Mouse (Mus musculus): ENCODE data around the gene Rfx8.

The Rfx8 gene

DNA sequence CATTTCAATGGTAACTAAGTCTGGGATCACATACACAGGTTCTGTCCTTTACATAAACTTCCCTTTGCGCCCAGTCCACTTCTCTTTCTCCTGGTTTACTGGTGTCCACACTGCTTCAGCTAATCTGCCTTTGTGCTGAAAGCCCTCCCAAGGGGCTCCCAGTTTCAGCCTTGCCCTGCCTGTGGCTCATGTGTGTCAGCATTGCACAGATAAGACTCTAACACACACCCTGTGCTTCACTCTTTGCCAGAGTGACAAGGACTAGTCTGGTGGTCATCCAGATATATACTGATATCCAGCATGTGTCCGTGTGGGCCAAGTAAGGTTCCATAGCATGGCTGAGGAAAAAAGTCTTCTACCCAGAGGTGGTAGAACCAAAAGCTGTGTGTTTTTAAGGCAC lies 14.7 kb upstream of the Rfx8 start:
- no peak for DNase-seq (ENCODE audit: inconsistent age in 2 of 2, low spot score in 1 of 2)

DNA sequence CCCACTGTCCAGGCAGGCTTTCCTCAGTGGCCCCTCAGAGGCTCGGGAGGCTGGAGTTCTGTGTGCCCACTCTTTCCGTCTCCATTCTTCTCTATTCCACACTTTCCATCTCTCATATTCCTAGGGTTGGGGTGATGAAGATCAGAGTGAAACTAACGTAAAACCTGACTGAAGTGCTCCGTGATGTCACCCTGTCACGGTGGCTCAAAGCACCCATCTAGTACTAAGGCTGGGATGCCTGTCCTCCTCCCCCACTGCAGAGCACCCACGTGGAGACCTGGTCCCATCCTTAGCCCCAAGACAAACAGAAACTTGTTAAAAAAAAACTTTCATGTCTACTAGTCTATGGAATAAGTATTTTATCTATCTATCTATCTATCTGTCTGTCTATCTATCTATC lies 14.1 kb upstream of the Rfx8 start:
- peak in 1 of 2 experiments; percentile 16 for DNase-seq (ENCODE audit: inconsistent age in 2 of 2, low spot score in 1 of 2)

DNA sequence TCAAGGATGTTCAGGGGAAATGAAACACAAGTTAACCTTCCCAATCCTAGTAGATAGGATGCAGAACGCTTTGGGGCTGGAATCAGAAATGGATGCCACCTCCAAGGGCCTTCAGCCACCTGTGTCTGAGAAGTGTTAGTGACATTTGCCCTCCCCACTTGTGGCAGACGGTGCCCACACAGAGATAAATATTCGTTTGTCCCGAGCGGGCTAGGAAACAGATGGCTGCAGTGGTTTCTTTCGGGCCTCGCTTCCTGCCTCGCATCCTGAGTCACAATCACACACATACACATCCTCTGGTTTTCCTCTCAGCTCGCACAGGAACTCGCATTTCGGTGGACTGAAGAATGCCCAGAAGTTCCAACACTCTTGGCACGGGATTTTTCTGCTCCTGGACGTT lies 13.5 kb upstream of the Rfx8 start:
- DNase-seq (ENCODE audit: inconsistent age in 2 of 2, low spot score in 1 of 2) = peak; percentile 31 to 52

DNA sequence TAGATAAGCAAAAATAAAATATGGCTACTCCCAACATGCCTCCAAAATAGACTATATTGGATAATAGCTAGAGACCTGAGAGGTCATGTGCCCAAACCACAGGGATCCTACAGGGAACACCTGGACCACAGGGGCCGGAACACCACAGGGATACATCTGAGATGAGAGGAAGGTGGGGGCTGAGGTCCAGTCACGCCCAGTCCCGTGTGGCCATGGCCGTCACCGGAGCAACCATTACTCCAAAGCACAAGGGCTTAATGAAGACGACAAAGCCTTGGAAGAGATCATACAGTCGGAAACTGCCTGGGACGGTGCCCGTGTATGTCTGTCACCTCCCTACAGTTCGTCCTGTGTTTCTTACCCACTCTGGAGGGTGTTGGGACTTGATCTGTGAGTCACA lies 13.1 kb upstream of the Rfx8 start:
- peak in 1 of 2 experiments; percentile 28 for DNase-seq (ENCODE audit: inconsistent age in 2 of 2, low spot score in 1 of 2)

DNA sequence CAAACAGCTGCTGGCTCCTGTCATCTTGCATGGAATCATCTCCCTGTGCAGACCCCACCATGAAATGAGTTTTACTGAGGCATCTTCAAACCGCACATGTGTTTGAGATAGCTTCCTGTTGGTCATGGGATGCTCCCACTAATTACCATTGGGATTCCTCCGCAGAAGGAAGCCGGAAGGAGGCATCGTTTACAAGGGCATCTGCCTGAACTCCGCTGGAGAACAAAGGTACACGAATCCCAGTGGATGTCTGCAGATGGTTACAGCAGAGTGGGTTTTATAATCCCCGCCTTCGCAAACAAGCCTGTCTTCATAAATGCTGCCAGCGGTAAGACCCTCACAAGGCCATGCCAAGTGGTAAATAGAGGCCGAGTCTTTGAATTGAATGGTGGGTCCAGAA lies 11.3 kb upstream of the Rfx8 start:
- DNase-seq (ENCODE audit: inconsistent age in 2 of 2, low spot score in 1 of 2) = peak; percentile 2 to 15

DNA sequence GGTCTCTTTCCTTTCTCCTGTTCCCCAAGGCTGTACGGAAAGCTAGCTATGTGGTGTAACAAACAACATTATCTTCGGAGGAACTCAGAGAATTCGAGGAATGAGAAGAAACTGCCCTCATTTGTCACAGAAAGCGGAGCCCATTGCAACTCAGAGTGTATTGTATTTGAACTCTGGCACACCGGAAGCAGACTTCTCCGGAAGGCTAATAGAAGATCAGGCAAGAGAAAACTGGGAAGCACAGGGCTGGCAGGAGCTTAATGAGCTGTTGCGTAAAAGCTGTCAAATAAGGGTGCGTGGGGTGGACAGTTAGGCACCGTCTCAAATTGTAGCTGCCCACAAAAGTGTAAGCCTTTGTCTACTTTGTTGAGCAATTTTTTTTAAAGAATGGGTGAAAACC lies 10.7 kb upstream of the Rfx8 start:
- DNase-seq (ENCODE audit: inconsistent age in 2 of 2, low spot score in 1 of 2) = peak; percentile 32 to 59

DNA sequence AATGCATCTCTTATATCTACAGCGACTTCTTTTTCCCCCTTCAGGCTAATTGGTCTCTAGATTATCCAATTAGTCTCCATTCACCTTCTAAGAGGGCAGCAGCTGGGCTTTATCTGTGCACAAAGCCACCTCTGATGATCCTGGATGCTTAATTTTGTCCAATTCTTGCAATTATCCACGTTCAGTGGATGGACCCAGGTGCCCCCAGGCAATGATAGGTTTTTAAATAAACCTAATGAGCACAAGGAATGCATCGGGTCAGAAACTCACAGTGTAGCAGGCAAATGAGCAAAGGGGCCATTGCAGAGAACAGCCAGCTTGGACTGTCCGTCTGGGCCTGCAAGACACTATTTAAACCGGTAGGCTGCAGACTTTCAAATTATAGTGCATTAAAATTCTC lies 10.1 kb upstream of the Rfx8 start:
- DNase-seq (ENCODE audit: inconsistent age in 2 of 2, low spot score in 1 of 2) = peak; percentile 4 to 28

DNA sequence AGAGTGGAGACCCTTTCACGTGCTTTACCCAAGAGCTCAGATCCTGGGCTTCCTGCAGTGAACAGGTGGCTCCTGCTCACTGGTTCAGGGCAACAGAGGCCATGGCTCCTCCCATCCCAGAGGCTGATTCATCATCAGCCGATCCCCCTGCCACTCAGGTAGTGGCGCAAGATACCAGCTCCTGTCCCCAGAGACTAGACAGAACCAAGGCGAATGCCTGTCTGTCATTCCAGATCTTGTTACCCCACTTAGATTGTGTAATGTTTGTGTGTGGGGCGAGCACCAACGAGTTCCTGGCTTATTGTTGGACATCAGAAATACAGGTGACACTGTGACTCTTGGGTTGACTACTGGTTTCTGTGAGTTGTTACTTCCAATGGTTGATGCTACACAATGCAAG lies 9.1 kb upstream of the Rfx8 start:
- peak; percentile 3 to 13 for DNase-seq (ENCODE audit: inconsistent age in 2 of 2, low spot score in 1 of 2)

DNA sequence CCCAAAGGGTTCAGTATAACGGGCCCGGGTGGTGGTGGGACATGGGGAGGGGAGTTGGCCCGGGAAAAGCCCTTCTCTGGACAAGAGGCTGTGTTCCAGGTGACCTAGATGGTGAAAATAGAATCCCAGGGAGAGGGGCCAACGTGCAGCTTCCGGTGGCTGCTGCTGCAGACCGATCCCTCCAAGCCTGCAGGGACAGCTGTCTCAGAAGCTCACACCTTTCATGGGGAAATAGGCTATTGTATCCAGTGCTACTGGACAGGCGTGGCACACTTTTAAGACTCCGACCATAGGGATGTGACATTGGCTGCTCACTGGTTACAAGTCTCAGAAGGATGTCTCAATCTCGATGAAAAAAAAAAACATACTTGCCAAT lies 542 bp upstream of the Rfx8 start:
- DNase-seq (ENCODE audit: inconsistent age in 2 of 2, low spot score in 1 of 2) = peak; percentile 13 to 36

DNA sequence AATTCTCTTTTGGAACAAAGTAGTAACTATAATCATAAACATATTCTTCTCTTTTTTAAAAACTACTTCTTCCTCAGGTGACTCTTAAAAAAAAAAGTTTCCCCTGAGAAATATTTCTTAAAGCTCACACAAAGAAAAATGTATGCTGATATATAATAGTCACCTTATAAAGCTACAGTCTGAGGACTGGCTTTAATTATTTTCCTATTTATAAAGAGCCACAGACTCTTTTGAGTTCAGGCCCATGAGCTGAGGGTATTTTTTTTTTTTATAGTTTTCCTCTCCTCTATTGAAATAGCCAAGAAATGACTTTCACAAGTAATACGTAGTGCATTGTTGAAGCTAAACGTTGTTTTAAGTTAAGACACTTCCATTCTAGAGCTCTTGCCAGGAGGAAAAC lies 611 bp downstream of the Rfx8 start:
- DNase-seq (ENCODE audit: inconsistent age in 2 of 2, low spot score in 1 of 2) = no peak

DNA sequence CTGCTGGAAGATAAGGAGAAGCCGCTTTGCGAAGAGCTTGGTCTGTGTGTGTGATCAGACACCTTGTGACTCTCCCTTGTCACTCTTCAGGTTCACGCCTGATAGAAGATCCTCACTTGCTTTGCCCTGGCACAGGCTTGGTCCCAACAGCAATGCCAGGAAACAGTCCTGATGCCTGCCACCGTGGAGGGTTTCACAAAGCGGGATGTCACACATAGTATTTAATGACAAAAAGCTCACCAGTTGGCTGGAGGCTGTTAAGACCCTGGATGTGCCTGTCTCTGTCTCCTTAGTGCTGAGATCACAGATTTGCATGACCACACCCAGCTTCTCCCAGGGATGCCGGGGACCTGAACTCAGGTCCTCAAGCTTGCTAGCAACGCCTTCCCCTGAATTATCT lies 5.2 kb downstream of the Rfx8 start:
- peak in 1 of 2 experiments; percentile 14 for DNase-seq (ENCODE audit: inconsistent age in 2 of 2, low spot score in 1 of 2)

DNA sequence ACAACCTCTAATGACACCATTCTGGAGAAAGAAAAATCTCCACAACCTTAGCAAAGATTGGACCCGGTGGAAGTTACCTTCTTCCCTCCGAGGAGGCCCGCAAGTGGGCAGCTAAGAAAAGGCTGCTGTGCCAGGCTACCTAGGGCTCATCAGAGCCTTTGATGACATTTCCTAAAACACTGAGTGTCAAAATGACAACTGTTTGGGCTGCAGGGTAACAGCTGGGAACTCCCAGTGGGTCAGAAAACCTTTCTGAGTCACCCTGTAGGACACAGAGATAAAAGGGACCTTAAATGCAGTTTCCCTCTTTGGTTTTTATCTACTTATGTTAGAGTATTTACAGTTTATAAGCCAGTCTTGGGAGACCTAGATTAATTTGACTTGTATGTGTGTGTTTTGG lies 6.1 kb downstream of the Rfx8 start:
- peak; percentile 2 to 22 for DNase-seq (ENCODE audit: inconsistent age in 2 of 2, low spot score in 1 of 2)

DNA sequence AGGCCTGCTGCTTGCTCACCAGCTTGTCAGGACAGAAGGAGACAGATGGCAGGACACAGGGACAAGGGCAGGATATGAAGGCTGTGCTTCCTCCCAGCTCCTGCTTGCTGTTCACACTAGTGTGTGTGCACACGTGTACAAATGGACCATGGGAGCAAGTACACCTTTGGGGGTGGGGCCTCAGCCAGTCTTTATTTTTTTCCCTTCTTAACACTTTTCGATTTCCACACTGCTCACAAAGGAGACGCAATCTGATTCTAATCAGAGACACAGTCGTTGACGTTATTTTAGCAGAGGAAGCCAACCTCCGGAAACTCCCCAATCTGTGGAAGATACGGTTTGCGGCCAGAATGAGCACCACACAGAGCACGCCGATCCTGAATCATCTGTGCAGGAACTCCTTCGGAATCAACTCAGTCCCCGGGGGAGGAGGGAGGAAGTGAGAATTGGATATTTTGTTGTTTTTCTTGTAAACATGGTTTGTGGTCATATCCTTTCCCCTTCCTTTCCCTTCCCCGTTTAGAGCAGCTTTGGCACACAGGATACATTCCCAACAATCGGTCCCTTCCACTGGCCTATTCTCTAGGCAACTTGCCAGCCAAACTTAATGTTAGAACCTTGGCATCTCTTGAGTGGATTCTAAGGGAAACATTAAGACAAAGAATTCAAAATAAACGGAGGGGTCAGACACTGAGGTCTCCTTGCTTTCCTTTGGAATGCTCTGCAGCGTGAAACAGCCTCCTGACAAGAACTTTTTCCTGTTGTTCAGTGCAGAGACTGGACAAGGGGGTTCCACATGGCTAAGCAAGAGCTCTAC lies 6.7 kb downstream of the Rfx8 start:
- peak; percentile 58 to 82 for DNase-seq (ENCODE audit: inconsistent age in 2 of 2, low spot score in 1 of 2)

DNA sequence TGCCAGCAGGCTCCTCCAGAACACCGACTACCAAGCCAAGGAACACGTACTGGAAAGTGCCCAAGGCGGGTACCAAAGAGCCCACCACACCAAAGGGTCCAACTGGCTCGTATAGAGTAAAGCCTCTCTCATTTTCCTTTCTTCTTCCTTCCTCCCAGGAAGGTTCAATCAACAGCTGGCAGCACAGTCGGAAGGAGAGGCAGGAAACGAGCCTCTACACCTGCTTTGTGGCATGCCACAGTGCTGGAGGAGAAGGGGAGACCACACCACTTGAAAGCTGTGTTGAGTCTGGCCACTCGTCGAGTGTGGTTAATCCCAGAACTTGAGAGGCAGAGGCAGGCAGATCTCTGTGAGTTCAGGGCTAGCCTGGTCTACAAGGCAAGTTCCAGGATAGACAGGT lies 7.5 kb downstream of the Rfx8 start:
- DNase-seq (ENCODE audit: inconsistent age in 2 of 2, low spot score in 1 of 2) = peak in 1 of 2 experiments; percentile 15

DNA sequence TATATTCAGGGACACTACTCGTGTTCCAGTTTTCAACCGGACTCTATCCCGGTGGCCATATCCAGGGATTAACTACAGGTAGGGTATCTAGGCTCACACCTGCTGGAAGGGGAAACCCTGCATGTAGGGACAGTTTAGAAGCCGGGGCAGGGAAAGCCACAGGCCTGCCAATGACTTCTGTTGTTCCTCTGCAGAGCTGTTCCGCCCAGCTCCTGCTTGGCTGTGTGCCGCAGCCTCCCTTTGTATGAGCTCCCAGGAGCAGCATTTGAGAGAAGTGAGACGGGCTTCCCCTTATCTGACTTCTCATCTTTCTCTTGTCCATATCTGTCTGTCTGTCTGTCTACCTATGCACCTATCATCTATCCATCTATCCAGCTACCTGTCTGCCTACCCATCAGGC lies 8.5 kb downstream of the Rfx8 start:
- DNase-seq (ENCODE audit: inconsistent age in 2 of 2, low spot score in 1 of 2) = peak; percentile 37 to 60

DNA sequence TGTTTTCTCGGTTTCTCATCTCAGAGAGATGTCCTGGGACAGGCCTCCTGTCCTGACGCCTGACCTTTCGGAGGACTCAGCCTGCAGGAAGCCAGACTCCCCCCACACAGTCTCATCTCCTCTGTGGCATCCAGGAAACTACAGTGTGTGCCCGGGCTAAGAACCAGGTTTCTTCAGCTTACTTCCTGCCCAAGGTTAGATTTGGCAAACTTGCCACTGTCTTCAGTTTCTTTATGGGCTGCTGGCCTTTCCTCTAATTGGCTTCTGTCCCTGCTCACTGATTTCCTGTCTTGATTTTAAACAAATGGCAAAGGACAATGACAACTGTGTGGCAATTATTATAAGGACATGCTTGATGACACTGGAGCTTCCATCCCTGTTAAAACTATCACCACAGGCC lies 10.2 kb downstream of the Rfx8 start:
- DNase-seq (ENCODE audit: inconsistent age in 2 of 2, low spot score in 1 of 2) = peak; percentile 45 to 65

DNA sequence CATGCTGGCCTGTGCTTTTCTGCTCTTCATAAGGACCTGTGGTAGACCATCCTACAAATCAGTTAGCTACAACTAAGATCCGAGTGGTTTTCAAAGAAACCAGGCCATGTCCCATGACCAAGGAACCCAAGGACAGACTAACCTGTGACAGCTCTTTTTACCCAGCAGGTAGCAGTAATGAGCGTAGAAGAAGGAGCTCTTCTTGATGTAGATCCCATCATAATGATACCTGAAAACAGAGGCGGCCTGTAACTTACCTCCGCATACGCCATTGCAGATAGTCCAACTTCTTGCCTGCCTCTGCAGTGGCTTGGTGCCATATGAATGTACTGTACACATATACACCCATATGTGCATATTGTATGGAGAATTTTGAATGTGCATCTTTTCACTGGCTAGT lies 10.8 kb downstream of the Rfx8 start:
- DNase-seq (ENCODE audit: inconsistent age in 2 of 2, low spot score in 1 of 2) = peak; percentile 1 to 18

DNA sequence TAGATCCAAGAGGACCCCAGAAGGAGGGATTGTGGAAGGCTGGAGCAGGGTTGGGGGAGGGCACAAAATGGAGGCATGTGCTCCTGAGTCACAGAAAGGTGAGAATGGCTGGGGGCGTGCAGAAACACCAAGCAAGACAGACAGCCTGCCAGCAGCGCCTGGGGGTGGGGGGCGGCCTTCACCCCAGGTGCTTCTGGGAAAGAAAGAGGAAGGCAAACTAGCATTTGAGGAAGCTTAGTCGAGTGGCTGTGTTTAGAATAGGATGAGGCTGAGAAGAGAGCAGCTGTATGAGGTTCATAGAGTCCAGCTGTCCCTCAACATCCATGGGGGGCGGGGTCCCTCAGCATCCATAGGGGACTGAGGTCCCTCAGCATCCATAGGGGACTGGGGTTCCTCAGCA lies 12.0 kb downstream of the Rfx8 start:
- peak; percentile 2 to 18 for DNase-seq (ENCODE audit: inconsistent age in 2 of 2, low spot score in 1 of 2)

DNA sequence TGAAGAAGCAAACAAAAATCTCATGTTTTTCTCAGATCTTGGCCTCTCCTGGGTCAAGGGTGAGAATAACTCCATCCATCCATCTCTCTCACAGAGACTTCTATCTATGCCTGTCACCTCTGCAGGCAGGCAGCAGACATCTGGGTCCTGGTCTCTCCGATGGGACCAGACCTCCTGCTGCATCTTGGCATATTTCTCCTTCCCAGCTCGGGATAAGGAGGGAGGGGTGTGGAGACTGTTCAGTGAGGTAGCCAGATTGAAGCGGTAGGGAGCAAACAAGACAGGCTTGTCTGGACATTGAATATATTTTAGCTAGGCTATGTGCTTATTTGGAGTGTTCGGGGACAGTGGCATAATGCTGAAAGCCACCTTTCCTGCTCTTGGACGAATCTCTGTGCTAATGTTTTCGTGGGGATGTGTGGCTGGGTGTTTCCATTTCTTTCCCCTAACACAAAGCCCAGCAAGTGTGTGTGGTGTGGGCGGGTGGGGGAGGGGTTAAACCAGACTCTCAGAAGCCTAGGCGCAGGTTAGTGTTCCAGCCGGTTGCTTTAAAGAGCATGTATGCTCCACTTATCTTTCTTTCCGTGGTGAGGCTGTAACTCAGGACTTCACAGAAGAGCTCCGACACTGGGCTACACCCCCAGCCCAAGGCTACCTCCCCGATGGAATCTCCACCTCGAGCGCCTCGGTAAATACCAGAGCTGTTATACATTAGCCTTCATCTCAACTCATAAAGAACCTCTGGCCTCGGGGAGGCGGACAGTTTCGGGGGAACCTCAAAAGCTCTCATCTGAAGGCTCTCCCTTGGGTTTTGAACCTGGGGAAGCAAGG lies 18.4 kb downstream of the Rfx8 start:
- peak; percentile 2 to 14 for DNase-seq (ENCODE audit: inconsistent age in 2 of 2, low spot score in 1 of 2)

DNA sequence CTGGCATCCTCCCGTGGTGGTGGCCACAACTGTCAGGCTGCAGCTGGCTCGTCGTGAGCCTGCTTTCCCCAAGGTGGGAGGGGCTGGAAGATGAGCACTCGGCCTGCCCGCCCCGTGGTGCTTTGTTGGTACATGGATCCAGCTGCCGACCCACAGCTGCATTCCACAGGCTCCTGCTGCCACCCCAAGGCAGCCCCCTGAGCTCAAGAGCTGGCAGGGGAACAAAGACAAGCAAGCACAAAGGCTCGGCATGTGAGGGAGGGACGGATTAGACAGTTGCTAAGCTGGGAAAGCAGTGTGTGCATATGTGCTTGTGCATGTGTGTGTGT lies 19.6 kb downstream of the Rfx8 start:
- DNase-seq (ENCODE audit: inconsistent age in 2 of 2, low spot score in 1 of 2) = no peak

DNA sequence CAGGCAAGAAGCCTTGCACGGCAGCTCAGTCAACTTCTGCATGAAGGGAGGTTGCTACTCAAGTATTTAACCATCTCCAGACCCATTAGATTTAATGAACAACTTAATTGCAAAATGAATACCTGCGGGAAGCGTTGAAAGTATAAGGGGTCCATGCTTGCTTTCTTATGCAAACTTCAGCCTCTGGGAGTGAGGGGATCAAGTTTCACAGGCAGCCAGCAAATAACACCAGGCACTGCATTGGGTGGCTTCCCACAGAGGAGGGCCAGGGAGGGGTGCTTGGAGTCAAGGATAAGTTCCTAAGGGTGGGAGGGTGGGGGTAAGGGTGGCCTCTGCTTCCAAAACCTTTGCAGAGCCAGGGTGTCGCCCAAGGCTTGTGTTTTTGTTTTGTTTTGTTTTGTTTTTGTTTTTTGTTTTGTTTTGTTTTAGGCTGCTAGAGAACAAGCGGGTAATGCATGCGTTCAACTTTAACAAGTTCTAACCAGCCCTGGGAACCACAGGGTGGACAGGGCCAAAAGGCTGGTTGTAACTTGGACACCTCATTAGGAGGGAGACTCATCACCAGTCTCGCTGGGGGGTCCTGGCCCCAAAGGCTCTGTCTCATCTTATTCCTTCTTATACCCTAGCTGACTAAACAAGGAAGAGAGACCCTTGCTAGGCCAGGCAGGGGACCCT lies 20.1 kb downstream of the Rfx8 start:
- DNase-seq (ENCODE audit: inconsistent age in 2 of 2, low spot score in 1 of 2) = peak in 1 of 2 experiments; percentile 19

DNA sequence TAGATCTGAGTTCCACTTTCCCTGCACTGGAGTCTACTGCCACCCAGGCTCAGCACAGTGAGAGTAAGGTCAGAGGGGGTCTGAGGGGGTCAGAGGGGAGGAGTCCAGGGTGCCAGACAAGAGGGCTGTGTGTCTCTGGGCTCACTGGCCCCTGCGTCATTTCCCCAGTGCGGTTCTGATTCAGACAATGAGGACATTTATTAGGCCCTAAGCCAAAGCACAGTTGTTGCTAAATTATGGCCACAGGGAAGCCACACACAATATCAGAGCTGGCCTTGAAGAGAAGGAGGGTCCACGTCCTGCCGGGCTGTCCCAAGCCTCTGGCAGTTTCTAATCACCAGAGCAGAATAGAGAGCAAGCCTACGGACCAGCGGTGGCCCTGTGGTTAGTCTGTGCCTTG lies 22.3 kb downstream of the Rfx8 start:
- DNase-seq (ENCODE audit: inconsistent age in 2 of 2, low spot score in 1 of 2) = peak; percentile 69 to 73
